Mouse (Mus musculus) small intestine, adult 2 months (tissue): ENCODE data around the gene Edc3.

ENCODE experiments used
- CTCF ChIP-seq: fragments of 200-500 bp; IDR thresholded peaks from 2 replicates; pipeline ENCODE4 v1.5.1; 2012; ENCODE audit warnings: low read depth, mild to moderate bottlenecking, control low read depth, inconsistent platforms, low read length, moderate library complexity, mixed read lengths; ENCODE audit not compliant: insufficient replicate concordance, insufficient read length; ENCODE audit errors: extremely low read depth
- POLR2A ChIP-seq: fragments of 200-500 bp; IDR thresholded peaks from 2 replicates; pipeline ENCODE4 v1.6.1; 2012; ENCODE audit warnings: low read depth, mild to moderate bottlenecking, control low read depth, inconsistent platforms, low read length, moderate library complexity

DNA sequence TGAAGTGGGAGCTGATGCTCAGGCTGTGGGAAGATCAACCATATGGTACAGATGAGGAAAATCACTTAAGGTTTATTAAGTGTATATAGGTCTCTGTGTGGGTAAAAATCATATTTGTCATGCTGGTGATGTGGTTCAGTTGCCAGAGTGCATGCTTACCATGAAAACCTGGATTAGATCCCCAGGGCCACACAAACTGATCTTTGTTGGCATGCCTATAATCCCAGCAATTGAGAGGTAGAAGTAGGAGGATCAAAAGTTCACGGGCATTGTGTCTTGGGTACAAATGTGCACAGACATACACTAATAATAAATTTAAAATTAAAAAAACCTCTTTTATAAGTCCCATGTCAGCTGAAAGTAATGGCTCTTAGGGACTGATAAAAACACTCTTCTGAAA lies 14.0 kb downstream of the Edc3 start:
- no peak for TF ChIP-seq POLR2A
- TF ChIP-seq CTCF, result no peak
